Mouse (Mus musculus) layer of hippocampus, adult 18-20 months (tissue): Measurements from ENCODE around the gene Parp6. TPM values are rescaled to one million over a fixed set of nuclear protein-coding genes. Genes with fewer than 3 reads are reported as not detected.

Experiments
- DNase-seq, 2 experiments: peaks; one replicate each; pipeline ENCODE4 v3.0.0; 2022; ENCODE audit warnings: low spot score in 2 of 2
- total RNA-seq, 2 experiments: library from RNA; stranded (reverse); gene quantifications; 2 replicates each; pipeline ENCODE4 v1.2.3; 2021

The Parp6 gene
- total RNA-seq, 2 experiments from 2014 or later = 115 to 120 TPM

DNA sequence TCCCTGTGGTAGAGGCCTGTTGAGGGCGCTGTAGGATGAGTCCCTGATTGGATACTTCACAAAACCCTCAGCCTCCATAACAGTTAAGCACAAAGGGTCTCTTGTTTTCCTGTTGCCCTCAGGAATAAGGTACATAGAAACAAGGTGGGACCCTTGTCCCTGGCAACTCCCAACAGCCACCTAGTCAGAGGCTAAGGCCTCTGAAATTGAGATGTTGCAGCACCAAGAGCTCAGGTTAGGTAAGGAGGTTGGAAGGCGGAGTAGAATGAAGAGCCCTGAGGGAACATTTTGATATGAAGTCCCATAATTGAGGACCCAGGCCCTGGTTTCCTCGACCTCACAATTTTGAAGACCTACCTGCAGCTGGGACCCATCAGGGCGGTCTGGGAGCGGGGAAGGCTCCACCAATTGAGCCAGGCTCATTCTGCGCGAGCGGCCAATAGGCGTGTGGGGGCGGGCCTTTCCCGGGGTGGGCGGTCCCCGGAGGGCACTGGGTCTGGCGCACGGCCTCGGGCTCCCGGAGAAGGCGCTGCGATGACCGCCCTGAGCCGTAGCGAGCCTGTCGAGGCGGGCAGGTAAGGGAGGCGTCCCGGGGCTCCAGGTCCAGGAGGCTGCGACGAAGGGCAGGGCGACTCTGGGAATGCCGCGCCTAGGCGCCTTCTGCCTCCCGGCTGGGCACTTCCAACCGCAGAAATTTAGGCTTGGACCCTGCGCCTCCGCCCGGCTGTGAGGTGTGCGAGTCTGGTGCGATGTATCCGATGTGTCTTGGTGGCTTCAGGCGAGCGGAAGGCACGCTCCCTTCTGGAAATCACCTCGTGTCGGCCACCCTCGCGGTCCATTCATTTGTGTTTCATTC is 62.8 kb downstream of the Parp6 start, which contains the start of gene Gramd2:
Gramd2 (plus strand) TSS at position 467 of the 856 bp plus-strand sequence.
- DNase-seq = peak in 1 of 2 experiments; percentile 77

DNA sequence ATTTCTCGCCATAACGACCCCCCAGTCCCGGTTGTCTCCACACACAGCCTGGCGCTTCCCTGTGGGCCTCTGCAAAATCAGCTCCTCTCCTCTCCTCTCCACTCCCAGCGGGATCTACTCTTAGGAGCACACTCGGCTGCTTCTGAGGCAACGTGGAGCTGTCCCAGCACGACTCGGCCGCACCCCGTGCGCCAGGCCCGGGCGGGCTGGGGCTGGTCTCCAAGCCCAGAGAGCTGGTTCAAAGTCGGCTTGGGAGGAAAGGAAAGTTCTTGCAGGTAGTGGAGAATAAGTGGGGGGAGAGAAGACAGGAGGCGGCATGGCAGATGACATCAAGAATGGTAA is 63.4 kb downstream of the Parp6 start:
- DNase-seq = no peak

DNA sequence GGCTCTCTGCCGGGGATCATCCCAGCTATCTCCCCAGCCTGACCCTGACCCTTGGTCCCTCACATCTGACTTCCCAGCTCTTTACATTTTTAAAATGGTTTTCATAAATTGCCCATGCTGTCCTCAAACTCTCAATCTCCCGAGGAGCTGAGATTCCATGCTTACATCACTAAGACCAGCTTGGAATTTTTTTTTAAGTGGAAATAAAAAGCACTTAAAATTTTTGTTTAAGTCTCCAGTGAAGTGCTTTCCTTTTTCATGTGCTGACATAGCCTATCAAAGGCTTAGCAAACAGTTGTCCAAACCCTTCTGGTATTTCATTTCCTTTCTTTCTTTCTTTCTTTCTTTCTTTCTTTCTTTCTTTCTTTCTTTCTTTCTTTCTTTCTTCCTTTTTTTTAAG is 66.9 kb downstream of the Parp6 start:
- no peak for DNase-seq

DNA sequence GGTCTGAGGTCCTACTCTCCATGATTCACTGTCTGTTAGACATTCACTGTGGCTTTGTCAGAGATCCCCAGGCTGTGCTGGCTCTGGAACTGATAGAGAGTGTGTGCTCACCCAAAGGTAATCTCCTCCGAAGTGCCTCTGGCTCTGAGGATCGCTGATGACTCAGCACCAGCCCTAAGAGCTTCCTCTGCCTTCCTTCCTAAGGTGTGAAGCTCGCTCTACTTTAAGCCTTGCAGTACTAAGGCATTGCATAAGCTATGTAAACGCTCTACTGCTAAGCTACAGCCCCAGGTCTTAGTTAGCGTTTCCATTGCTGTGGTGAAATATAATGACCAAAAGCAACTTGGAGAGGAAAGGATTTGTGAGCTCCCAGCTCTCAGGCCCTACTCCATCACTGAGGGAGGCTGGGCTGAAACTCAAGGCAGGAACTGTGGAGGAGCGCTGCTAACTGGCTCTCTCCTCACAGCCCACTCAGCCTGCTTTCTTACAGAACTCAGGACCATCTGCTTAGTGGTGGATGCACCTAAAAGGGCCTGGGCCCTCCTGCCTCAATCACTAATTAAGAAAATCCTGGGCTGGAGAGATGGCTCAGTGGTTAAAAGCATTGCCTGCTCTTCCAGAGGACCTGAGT is 70.4 kb downstream of the Parp6 start:
- no peak for DNase-seq

DNA sequence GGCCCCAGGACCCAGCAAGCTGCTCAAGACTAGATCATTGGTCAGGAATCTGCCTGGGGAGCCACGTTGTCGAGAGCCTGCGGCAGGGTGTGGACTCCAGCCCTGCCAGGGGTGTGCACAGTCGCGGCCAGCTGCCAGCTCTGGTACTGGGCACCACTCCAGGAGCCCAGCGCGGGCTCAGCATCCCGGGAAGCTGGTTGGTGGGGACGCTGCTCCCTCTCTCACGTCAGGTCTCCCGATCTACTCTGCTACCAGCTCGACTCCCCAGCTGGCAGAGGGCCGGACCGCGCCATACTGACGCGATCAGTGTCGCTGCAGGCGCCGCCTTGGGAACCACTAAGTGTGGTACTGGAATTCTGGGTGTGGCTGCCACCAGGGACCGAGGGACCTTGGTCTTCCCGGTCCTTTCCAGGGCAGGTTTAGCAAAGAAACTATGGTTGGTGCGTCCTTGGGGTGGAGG is 74.6 kb downstream of the Parp6 start:
- DNase-seq = peak; percentile 74 to 75

DNA sequence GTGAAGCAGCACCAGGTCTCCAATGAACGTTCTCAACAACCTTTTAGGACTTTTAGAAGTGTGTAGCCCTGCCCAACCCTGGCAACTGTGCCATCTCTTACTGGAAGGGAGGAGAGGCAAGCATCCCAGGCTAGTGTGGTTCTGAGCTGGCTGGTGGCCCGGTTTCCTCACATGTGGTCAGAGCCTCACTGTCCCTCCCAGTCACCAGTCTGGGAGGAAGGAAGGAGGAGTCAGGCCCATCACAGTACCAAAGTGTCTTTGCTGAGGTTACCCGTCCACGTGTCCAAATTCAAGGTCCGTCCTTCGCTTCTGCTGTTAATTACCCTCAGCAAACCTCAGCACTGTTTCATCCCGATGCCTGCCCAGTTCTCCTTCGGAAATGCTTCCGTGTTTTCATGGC is 75.1 kb downstream of the Parp6 start:
- DNase-seq = peak in 1 of 2 experiments; percentile 46

DNA sequence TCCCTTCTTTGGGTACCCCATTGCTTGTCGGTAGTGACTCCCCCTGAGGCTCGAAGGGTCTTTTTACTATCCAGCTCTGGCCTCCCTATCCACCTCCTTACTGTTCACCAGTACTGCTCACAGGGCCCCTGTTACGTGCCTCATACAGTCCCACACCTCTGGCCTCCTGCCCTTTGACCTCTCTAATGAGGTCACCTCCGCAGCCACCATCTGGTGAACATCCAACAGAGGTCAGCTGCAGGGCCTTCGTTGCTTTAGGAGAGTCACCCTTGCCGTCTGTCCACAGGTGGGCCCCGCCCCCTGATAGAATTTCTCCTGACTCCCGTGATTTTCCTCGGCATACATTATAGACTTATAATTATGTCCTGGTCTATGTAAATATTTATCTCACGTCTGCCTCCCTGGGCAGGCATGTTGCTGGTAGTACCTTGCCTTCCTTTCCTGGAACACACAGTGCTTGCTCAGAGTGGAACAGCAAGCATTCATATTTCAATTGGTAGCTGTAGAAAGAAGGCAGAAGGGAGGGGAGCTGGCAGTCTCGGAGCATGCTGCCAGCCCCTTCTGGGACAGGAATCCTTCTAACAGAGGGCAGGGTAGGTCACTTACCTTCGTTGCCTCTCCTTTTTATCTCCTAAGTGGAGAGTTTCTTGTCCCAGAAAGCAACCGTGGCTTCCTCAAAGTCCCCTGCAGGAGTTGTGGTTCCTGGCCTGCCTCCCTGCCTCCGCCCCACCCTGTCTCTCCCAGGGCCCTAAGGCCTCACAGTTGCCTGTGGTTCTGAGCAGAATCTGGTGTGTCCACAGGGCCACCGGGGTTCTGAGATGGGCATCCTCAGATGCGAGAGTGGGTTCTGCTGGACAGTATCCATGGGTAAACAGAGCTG is 77.7 kb downstream of the Parp6 start:
- DNase-seq = no peak

DNA sequence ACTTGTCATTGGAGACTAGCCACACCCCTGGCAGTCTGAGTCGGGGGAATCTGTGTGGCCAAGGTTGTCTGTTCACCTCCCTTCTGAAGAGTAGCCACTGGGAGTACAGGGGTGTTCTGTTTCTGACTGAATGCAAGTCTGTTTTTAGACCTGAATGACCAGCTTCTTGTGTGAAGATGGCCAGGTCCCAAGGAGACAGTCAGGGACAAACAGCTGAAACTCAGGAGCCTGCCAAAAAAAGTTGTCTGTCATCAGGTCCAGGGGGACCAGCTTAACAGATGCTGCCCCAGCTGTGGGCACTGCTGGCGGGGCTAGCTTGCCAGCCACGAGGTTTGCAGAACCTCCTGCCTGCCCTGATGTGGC is 78.3 kb downstream of the Parp6 start:
- DNase-seq = no peak

DNA sequence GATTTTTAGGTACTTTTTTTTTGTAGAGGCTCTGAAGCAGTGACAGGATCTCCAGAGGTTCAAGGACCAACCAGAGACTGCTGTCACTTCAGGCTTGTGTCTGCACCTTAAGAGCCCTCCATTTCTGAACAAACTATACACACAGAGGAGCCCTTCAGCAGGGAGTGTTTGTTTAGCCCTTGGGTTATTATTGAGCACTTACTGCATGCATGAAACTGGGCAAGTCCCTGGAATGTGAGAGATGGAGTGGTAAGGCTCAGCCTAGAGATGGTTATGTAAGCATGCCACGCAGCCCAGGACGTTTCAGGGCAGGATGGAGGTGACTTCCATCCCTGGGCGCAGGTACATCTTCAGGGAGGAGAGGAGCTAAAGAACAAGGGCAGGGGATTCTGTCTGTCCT is 79.3 kb downstream of the Parp6 start:
- DNase-seq = no peak

Other genes starting within 250 kb of the Parp6 start
- gene Arih1, start 130.7 kb upstream of the Parp6 start, total RNA-seq = 100 to 1,000 TPM; 107 to 110 TPM
- gene Hexa, start 77.7 kb upstream of the Parp6 start, total RNA-seq = 10 to 100 TPM; 54.7 to 62.1 TPM
- 1 to 10 TPM; 3.0 to 3.6 TPM for gene Tmem202, start 77.4 kb upstream of the Parp6 start, total RNA-seq
- 10 to 100 TPM; 29.7 to 33.2 TPM for gene Celf6, start 39.4 kb upstream of the Parp6 start, total RNA-seq
- gene Pkm, start 39.1 kb downstream of the Parp6 start, total RNA-seq = 1,000 to 10,000 TPM; 1,476 to 1,478 TPM
- gene Gramd2, start 62.9 kb downstream of the Parp6 start, total RNA-seq = 1 to 10 TPM; 5.3 to 5.8 TPM
- 10 to 100 TPM; 10.1 to 14.3 TPM for gene Senp8, start 133.4 kb downstream of the Parp6 start, total RNA-seq
- 10 to 100 TPM; 58.2 to 65.6 TPM for gene Myo9a, start 133.6 kb downstream of the Parp6 start, total RNA-seq